Mouse (Mus musculus): Measurements from ENCODE around the gene Slc19a3. TPM values are rescaled to one million over a fixed set of nuclear protein-coding genes. Genes with fewer than 3 reads are reported as not detected.

Gene Slc19a3
- 0.57 and 0.75 TPM in 2 replicates for polyA plus RNA-seq (2014; fragmentation: Nextera tagmentation; extraction: Ambion mirVana)

DNA sequence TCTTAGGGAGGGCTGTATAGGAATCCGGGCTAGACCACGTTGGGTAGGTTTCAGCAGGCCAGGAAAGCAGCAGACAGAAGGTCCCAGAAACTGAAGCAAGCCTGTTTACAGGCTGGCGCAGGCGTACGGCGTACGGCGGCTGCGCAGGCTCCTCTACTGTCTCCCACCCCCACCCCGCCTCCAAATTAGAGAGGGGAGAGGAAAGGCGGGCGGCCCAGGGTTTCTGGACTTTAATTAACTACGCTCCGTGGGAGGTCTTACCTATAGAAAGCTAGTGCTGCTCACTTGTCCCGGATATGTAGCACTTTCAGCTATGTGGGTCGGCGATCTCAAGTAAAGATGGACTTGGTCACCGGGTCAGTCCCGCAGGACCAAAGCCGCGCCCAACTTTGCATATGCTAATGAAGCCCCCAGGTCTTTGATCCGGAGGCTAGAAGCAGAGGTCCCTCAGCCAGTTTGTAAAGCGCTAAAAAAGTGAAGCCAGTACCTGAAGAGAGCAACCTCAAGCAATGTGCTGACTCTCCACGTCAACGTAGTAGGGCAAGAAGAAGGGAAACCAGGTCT, at the start of gene Slc19a3:
Gene Slc19a3 (minus strand): TSS at position 340 of the 564 bp plus-strand sequence.
- H3K27me3 ChIP-seq (replicated peaks; ENCODE audit: control insufficient read depth, insufficient read depth, low read length): no peaks in the 10 kb centered on the region
- ATAC-seq (peak; percentile 95), DNase-seq (ENCODE audit: low spot score) (peak; percentile 73)
- peak within 1 kb of the TSS; percentile 63 for H3K9ac ChIP-seq (ENCODE audit: low read length)
- under 1% methylated on average over 25 of the region's 25 CpGs for WGBS
- peak within 1 kb of the TSS; percentile 78 for H3K4me2 ChIP-seq (ENCODE audit: low read length)
- H3K4me1 ChIP-seq (ENCODE audit: control insufficient read depth, insufficient read depth, low read length): peaks cover 9% of the 10 kb centered on the region
- H3K9me3 ChIP-seq (replicated peaks; ENCODE audit: control insufficient read depth, low read length): no peaks in the 10 kb centered on the region
- no peaks in the 10 kb centered on the region for H3K36me3 ChIP-seq (ENCODE audit: control insufficient read depth, insufficient read depth, low read length)
- no peak within 1 kb of the TSS for H3K27ac ChIP-seq (ENCODE audit: low read depth, low read length)
- H3K4me3 ChIP-seq (ENCODE audit: low read depth, low read length): peak within 1 kb of the TSS; percentile 44

DNA sequence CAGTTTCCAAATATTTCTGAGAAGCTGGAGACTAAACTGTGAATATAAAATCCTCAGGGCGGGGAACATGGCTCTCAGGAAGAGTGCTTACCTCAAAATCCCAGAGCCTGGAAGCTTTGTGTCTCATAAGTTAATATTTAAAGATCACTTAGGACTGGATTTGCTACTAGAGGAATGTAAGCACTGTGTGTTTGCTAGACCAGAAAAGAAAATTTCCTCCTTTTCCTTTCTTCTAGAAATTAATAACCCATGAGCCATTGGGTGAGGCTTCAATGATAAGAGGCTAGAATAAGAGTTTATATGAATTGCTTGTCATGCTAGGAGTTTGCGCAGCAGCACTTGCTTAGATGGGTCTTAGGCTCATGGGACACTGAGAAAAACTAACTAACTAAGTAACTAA, 46.5 kb upstream of the Slc19a3 start:
- Histone ChIP-seq H3K9me3 (replicated peaks; ENCODE audit: control insufficient read depth, low read length) (no peaks in the 10 kb centered on the region), H3K27ac (ENCODE audit: low read depth, low read length) (no peak overlapping the region), H3K27me3 (replicated peaks; ENCODE audit: control insufficient read depth, insufficient read depth, low read length) (no peaks in the 10 kb centered on the region), H3K36me3 (ENCODE audit: control insufficient read depth, insufficient read depth, low read length) (no peaks in the 10 kb centered on the region), H3K4me2 (ENCODE audit: low read length) (no peak overlapping the region), H3K9ac (ENCODE audit: low read length) (no peak overlapping the region), H3K4me1 (ENCODE audit: control insufficient read depth, insufficient read depth, low read length) (no peaks in the 10 kb centered on the region), H3K4me3 (ENCODE audit: low read depth, low read length) (no peak overlapping the region)
- ATAC-seq: no peak
- DNase-seq (ENCODE audit: low spot score): no peak
- WGBS: 86% methylated on average over 2 of the region's 2 CpGs

DNA sequence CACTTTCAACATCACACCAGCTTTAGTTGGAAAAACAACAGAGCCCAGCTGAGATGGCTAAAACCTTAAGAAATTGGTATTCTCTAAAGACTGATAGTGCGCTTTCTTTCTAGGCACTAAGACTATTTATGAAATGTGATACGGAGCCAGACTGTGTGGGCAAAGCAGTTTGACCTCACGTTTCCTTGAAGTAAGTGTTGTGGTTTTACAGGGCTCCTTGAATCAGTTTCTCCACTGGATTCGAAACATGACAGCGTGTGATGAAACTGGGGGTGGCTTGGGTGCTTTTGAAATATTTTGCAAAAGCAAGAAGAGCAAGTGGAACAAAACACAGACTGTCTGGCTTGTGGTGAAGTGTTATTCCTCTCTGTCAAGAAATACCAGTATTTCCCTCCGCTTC, 38.8 kb upstream of the Slc19a3 start:
- no peak overlapping the region for H3K27ac ChIP-seq (ENCODE audit: low read depth, low read length)
- no peaks in the 10 kb centered on the region for H3K9me3 ChIP-seq (replicated peaks; ENCODE audit: control insufficient read depth, low read length)
- no peaks in the 10 kb centered on the region for H3K27me3 ChIP-seq (replicated peaks; ENCODE audit: control insufficient read depth, insufficient read depth, low read length)
- DNase-seq (ENCODE audit: low spot score) (no peak), ATAC-seq (no peak)
- no peaks in the 10 kb centered on the region for H3K4me1 ChIP-seq (ENCODE audit: control insufficient read depth, insufficient read depth, low read length)
- H3K36me3 ChIP-seq (ENCODE audit: control insufficient read depth, insufficient read depth, low read length): no peaks in the 10 kb centered on the region
- 88% methylated on average over 6 of the region's 6 CpGs for WGBS
- H3K4me3 ChIP-seq (ENCODE audit: low read depth, low read length): no peak overlapping the region
- no peak overlapping the region for H3K4me2 ChIP-seq (ENCODE audit: low read length)
- H3K9ac ChIP-seq (ENCODE audit: low read length): no peak overlapping the region

DNA sequence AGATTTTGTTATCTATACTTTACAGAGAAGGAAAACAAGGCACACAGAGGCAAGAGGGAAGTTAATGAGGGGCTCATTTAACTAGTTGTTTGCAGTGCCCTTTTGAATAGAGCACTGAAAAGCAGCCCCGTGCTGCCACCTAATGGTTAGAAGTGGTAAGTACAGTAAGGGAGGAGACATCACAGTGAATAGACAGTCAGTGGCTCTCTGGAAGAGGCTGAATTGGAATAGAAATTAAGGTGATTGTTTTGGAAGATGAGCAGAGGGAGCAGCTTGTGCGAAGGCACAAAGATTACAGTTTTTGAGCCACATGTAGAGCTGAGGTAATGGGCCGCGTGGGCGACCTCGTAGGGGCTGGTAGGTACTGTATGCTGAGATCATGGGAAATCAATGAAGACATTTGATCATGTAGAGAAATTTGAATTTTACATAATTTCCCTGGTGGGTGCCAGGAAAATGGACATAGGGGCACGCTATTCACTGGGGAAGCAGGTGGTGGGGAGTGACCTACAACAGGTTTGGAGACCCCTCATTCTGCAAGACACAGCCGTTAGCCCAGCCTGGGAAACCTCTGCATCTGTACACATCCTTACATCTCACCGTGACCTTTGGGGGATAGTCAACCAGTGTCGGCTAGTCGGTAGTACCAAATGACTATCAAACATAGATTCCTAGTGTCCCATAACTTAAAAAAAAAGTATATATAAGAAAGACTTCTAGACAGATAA, 38.1 kb upstream of the Slc19a3 start:
- ATAC-seq (peak; percentile 93), DNase-seq (ENCODE audit: low spot score) (peak; percentile 90)
- H3K9ac ChIP-seq (ENCODE audit: low read length): peak overlapping the region; percentile 29; the same call in 1 of the 2 replicates
- H3K4me3 ChIP-seq (ENCODE audit: low read depth, low read length): 0 out of 2 replicates have a peak overlapping the region, but pooled peaks have one; percentile 1
- H3K4me2 ChIP-seq (ENCODE audit: low read length): peak overlapping the region; percentile 41
- H3K4me1 ChIP-seq (ENCODE audit: control insufficient read depth, insufficient read depth, low read length): no peaks in the 10 kb centered on the region
- H3K9me3 ChIP-seq (replicated peaks; ENCODE audit: control insufficient read depth, low read length): no peaks in the 10 kb centered on the region
- no peaks in the 10 kb centered on the region for H3K36me3 ChIP-seq (ENCODE audit: control insufficient read depth, insufficient read depth, low read length)
- H3K27ac ChIP-seq (ENCODE audit: low read depth, low read length): no peak overlapping the region
- WGBS: 48% methylated on average over 11 of the region's 11 CpGs
- H3K27me3 ChIP-seq (replicated peaks; ENCODE audit: control insufficient read depth, insufficient read depth, low read length): no peaks in the 10 kb centered on the region

DNA sequence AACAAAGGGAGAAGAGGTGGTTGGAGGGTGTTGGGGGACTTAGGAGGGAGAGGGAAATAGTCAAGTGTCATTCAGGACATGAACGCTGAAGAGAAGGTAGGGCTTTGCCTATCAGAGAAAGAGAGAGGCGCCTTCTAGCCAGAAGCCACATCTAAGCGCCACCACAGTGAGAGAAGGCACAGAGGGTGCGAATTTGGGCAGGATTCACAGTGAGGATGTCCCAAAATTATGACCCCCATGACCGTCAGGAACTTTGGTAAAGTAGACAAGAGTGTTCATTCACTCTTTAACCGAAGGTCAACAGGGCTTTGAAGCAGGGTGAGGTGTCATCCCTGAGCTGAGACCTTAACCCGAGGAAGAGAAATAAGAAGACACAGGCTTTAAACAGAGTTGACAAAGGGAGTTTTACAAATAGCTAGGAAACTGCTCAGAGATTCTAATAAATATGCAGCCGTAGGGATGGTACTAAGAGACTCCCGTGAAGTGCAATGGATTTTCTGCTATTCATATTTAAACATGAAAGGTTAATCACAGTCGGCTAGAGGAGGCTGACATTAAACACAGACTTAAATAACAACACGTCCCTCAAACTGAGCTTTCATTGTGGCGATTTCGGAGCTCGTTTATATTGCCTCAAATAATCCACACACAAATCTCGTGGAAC, 37.4 kb upstream of the Slc19a3 start:
- Histone ChIP-seq H3K9ac (ENCODE audit: low read length) (peak overlapping the region; percentile 29; the same call in 1 of the 2 replicates), H3K4me1 (ENCODE audit: control insufficient read depth, insufficient read depth, low read length) (no peaks in the 10 kb centered on the region), H3K9me3 (replicated peaks; ENCODE audit: control insufficient read depth, low read length) (no peaks in the 10 kb centered on the region), H3K4me2 (ENCODE audit: low read length) (peak overlapping the region; percentile 41), H3K4me3 (ENCODE audit: low read depth, low read length) (0 out of 2 replicates have a peak overlapping the region, but pooled peaks have one; percentile 1), H3K36me3 (ENCODE audit: control insufficient read depth, insufficient read depth, low read length) (no peaks in the 10 kb centered on the region), H3K27me3 (replicated peaks; ENCODE audit: control insufficient read depth, insufficient read depth, low read length) (no peaks in the 10 kb centered on the region), H3K27ac (ENCODE audit: low read depth, low read length) (no peak overlapping the region)
- ATAC-seq (peak; percentile 59), DNase-seq (ENCODE audit: low spot score) (no peak)
- WGBS: 32% methylated on average over 15 of the region's 15 CpGs

DNA sequence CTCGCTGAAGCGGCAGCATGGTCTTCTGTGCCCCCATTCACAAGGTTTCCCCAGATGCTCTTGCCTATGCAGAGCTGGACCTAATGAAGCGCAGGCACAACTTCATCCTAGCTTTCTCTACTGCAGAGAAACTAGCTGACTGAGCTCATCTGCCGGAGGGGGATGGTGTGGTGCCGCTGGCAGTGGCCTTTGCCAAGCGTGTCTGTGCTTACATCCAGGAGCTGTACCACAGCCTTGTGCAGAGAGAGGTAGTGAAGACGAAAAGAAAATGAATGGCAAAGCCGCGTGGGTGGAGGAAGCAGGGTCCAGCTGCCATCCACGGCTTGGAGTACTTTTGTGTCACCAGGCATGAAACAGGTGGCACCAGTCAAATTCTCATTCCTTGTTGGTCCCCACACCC, 29.0 kb upstream of the Slc19a3 start:
- 82% methylated on average over 10 of the region's 10 CpGs for WGBS
- ATAC-seq: no peak
- H3K27ac ChIP-seq (ENCODE audit: low read depth, low read length): no peak overlapping the region

DNA sequence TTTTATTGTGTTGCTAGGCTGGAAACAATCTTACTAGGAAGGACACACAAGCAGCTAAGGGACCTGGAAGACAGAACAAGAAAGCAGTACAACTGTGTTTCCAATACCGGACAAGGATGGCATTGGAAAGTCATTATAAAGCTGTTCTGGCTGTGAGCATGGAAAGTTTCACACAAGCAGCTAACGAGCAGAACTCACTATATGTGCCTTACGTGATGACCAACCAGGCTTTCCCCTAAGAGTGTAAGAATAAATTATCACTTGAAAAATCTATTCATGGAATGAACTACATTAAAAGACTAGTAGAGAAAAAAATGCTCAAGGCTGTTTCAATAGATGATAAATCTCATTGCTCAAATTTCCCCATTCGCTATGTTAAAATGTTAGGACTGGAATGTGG, 28.3 kb upstream of the Slc19a3 start:
- H3K36me3 ChIP-seq (ENCODE audit: control insufficient read depth, insufficient read depth, low read length): no peaks in the 10 kb centered on the region
- no peak overlapping the region for H3K27ac ChIP-seq (ENCODE audit: low read depth, low read length)
- H3K9ac ChIP-seq (ENCODE audit: low read length): no peak overlapping the region
- no peaks in the 10 kb centered on the region for H3K4me1 ChIP-seq (ENCODE audit: control insufficient read depth, insufficient read depth, low read length)
- no peak overlapping the region for H3K4me3 ChIP-seq (ENCODE audit: low read depth, low read length)
- H3K9me3 ChIP-seq (replicated peaks; ENCODE audit: control insufficient read depth, low read length): no peaks in the 10 kb centered on the region
- no peak overlapping the region for H3K4me2 ChIP-seq (ENCODE audit: low read length)
- ATAC-seq: no peak
- DNase-seq (ENCODE audit: low spot score): no peak
- no peaks in the 10 kb centered on the region for H3K27me3 ChIP-seq (replicated peaks; ENCODE audit: control insufficient read depth, insufficient read depth, low read length)
- 67% methylated on average over 4 of the region's 4 CpGs for WGBS

More for the DNA sequence above, 29.0 kb upstream of the Slc19a3 start:
- peak; percentile 8 for DNase-seq (ENCODE audit: low spot score)
- Histone ChIP-seq H3K9ac (ENCODE audit: low read length) (no peak overlapping the region), H3K27me3 (replicated peaks; ENCODE audit: control insufficient read depth, insufficient read depth, low read length) (no peaks in the 10 kb centered on the region), H3K4me3 (ENCODE audit: low read depth, low read length) (no peak overlapping the region), H3K4me1 (ENCODE audit: control insufficient read depth, insufficient read depth, low read length) (no peaks in the 10 kb centered on the region), H3K4me2 (ENCODE audit: low read length) (no peak overlapping the region), H3K36me3 (ENCODE audit: control insufficient read depth, insufficient read depth, low read length) (no peaks in the 10 kb centered on the region), H3K9me3 (replicated peaks; ENCODE audit: control insufficient read depth, low read length) (no peaks in the 10 kb centered on the region)

DNA sequence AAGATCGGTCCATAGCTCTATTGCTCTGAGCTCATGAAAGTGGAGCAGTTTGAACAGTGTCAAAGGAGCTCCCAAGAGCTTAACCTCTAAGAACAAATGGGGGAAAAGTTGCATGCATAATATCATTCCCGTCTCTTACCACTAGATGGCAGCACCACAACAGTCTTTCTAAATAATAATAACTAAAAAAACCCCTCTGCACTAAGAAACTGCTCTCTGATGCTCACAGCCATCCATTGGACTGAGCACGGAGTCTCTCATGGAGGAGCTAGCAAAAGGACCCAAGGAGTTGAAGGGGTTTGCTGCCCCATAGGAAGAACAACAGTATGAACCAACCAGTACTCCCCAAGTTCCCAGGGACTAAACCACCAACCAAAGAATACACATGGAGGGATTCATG, 26.6 kb upstream of the Slc19a3 start:
- Histone ChIP-seq H3K27ac (ENCODE audit: low read depth, low read length) (no peak overlapping the region), H3K36me3 (ENCODE audit: control insufficient read depth, insufficient read depth, low read length) (no peaks in the 10 kb centered on the region), H3K9ac (ENCODE audit: low read length) (no peak overlapping the region), H3K4me1 (ENCODE audit: control insufficient read depth, insufficient read depth, low read length) (no peaks in the 10 kb centered on the region), H3K4me2 (ENCODE audit: low read length) (no peak overlapping the region), H3K9me3 (replicated peaks; ENCODE audit: control insufficient read depth, low read length) (no peaks in the 10 kb centered on the region), H3K4me3 (ENCODE audit: low read depth, low read length) (no peak overlapping the region), H3K27me3 (replicated peaks; ENCODE audit: control insufficient read depth, insufficient read depth, low read length) (no peaks in the 10 kb centered on the region)
- ATAC-seq (no peak), DNase-seq (ENCODE audit: low spot score) (peak; percentile 69)
- 26% methylated on average over 3 of the region's 3 CpGs for WGBS

DNA sequence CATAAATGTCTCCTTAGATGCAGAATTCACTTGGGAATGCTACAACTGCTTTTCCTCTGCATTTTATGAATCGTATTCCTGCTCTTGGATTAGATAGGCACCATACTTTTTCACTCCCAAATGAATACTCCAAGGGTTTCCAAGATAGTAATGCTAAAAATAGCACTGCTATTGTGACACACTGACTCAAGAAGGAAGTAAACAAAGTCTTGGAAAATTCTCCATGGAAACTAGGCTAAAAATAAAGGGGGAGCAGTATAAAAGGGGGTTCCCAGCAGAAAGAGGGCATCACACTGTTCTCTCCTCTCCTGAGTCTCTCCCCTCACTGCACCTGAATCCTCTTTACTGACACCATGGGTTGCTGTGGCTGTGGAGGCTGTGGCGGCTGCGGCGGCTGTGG, 22.4 kb upstream of the Slc19a3 start, which contains the start of gene Krtap28-13:
Gene Krtap28-13 (plus strand): TSS at position 288 of the 400 bp plus-strand sequence.
- H3K9ac ChIP-seq (ENCODE audit: low read length): no peak within 1 kb of the TSS
- H3K4me1 ChIP-seq (ENCODE audit: control insufficient read depth, insufficient read depth, low read length): no peaks in the 10 kb centered on the region
- no peak within 1 kb of the TSS for H3K27ac ChIP-seq (ENCODE audit: low read depth, low read length)
- no peak within 1 kb of the TSS for H3K4me3 ChIP-seq (ENCODE audit: low read depth, low read length)
- DNase-seq (ENCODE audit: low spot score) (no peak), ATAC-seq (no peak)
- WGBS: 93% methylated on average over 4 of the region's 4 CpGs
- no peaks in the 10 kb centered on the region for H3K36me3 ChIP-seq (ENCODE audit: control insufficient read depth, insufficient read depth, low read length)
- no peaks in the 10 kb centered on the region for H3K27me3 ChIP-seq (replicated peaks; ENCODE audit: control insufficient read depth, insufficient read depth, low read length)
- H3K4me2 ChIP-seq (ENCODE audit: low read length): no peak within 1 kb of the TSS
- no peaks in the 10 kb centered on the region for H3K9me3 ChIP-seq (replicated peaks; ENCODE audit: control insufficient read depth, low read length)

All from forebrain, embryonic 14.5 days (tissue).